Mouse (Mus musculus): ENCODE measurements at regions not wholly inside any gene's neighbourhood (a gene's known extent, or its start where the extent isn't known, plus 50 kb on each side); places are given as distances from the start of the nearest gene placed in this dataset.
"Not testable (repeated sequence)": the region's sequence is repeated elsewhere in the genome, so short reads cannot be mapped to it uniquely, and the experiment has no call there.

GRCm38 (mm10) chr13:66711010-66711409, 193.7 kb upstream of the Gm10767 start:
- TF ChIP-seq CTCF, EP300 (IDR thresholded peaks at IDR 0.05): not testable (repeated sequence)
